Mouse (Mus musculus): ENCODE results near the gene Kmt2c.
"Not testable (repeated sequence)": the region's sequence is repeated elsewhere in the genome, so short reads cannot be mapped to it uniquely, and the experiment has no call there.

Kmt2c gene

DNA sequence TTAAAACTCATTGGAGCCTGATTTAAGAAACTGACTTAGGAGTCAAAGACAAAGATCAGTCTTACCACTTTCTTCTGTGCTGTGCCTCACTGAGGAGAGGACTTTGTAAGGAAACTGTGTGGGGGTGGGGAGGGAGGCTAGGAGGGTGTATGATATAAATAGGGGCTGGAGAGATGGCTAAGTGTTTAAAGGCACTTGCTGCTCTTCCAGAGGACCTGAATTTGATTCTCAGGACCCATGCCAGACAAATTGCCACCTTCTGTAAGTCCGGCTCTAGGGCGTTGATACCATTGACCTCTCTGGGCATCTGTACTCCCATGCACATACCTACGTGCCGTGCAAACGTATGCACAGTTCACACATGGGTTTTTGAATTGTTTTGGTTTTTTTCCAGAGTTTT, 7.5 kb upstream of the Kmt2c start:
- DNase-seq = no peak

DNA sequence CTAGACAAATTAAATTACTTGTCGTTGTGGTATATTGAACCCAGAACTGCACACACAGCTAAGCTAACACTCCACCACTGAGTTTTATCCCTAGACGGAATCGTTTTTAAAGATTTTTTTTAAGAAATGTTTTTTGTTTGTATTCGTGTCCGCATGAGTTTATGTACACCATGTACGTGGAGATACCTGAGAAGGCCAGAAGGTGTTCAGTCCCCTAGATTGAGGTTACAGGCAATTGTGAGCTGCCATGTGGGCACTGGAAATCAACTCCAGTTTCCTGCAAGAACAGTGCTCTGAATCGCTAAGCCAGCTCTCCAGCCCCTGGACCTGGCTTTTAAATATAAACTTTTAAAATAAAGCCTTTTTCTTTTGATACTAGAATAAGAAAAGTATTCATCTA, 2.1 kb upstream of the Kmt2c start:
- peak; percentile 29 for DNase-seq

DNA sequence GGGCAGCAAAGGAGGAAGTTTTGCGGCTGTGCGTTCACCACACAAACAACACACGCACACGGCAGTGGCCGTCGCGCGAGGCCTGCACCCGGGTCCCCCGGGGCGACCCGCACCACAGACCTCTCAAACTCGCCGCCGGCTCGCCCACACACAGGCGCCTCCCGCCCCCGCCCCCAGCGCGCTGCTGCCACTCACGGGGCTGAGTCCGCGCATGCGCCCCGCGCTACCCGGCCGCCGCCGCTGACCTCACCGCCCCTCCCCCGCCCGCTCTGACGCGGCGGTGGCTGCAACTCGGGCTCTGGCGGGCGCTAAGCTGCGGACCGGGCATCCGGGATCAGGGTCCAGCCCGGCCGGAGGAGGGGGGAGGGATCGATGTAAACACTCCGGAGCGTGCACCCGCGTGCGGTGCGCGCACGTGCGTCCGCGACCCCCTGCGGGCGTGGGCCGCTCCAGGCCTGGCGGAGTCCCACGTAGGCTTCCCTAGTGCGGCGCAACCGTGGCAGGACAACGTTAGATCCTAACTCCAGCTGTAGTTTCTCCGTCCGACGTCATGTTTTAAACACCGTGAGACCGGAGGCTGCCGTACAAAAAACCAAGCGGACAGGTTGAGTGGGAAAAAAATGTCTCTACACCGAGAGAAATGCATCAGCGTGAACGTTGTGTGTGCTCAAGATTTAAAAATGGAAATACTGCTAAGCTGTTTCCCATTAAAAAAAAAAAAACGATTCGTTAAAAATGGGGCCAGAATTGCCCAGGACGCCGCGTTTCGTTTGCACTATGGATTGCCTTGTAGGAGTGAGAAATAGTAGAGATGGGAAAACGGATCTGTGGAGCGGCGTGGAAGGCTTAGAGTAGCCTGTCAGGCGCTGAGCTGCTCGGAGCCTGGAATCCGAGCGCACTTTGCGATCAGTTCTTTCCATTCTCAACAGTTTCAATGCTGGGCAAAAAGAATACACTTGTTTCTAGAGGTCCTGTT, 1.1 kb upstream of the Kmt2c start:
- peak; percentile 99 for DNase-seq

DNA sequence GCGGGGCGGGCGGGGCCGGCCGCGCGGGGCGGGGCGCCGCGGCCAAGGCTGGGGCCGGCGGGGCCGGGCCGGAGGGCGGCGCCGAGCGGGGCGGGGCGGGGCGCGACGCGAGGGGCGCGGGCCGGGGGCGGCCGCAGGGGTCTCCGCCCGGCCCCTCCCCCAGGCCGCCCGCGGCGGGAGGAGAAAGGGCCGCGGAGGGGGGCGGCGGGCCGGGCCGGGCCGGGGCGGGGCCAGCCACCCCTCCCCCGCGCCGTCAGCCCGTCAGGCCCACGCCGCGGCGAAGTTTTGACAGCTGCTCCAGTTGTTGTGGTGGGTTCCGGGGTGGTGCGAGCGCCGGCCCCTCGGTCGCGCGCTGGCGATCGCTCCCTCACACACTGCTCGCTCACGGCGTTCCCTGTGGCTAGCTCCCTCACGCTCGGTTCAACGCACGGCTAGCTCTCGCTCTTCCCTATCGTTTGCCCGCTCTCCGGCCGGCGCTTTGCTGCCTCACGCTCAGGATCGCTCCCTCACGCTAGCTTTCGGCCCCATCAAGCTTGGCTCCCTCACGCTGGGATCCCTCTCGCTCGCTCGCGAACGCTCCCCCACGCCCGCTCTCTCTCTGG, 339 bp upstream of the Kmt2c start:
- no peak for DNase-seq

DNA sequence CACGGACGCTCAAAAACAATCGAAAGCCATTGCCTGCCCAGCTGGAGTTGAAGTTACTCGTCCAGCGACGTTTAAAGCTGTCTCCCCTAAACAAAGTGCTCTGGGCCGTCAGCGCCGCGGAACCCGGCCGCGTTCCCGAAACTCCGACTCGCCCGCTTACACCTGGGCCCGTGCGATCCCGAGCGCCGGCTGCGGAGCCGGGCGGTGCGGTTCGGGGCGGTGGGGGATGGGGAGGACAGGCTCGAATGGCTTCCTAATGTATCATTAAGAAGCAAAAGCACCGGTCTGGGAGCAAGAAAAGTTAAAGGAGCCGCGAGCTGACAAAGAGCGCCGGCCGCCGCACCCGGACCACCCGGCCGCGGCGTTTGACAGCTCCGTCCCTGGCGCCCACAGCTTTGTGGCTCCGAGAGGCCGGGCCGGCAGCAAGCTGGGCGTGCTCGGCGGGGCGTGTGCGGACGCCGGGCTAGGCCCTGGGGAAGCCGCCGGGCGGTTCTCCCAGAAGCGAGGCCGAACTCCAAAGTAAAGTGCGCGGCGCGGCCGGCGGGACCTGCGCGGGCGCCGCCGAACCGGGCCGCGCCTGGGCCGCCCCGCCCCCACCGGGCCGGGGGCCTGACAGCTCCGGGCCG, 750 bp downstream of the Kmt2c start:
- peak; percentile 64 for DNase-seq

DNA sequence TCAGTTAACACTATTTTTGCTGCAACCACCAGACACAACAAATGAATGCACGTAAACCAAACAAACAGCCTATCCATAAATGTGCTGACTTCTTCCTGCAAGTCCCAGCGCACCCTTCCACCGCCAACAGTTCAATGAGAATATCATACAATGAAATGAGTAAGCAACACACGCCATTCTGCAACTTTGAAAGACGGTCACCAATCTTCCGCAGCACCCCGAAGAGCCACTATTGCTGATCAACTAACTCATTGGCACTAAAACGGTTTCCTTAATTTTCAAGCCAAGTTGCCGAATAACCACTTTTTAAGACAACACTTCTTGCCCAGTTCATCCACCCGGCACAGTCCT, 1.2 kb downstream of the Kmt2c start:
- peak; percentile 23 for DNase-seq

DNA sequence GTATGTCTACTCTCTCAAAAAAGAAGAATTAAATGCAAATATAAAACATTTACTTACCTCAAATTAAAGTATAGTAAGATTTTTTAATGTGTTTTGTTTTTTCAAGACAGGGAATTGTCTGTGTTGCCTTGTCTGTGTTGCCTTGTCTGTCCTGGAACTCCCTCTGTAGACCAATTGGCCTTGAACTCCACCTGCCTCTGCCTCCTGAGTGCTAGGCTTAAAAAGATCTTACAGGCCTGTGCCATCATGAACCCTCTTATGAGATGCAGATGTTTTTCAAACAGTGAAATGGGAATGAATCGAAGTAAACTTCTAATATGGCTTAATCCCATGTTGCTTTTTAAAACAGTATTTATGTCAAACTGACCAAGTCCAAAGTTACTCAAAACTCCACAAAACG, 1.9 kb downstream of the Kmt2c start:
- no peak for DNase-seq

DNA sequence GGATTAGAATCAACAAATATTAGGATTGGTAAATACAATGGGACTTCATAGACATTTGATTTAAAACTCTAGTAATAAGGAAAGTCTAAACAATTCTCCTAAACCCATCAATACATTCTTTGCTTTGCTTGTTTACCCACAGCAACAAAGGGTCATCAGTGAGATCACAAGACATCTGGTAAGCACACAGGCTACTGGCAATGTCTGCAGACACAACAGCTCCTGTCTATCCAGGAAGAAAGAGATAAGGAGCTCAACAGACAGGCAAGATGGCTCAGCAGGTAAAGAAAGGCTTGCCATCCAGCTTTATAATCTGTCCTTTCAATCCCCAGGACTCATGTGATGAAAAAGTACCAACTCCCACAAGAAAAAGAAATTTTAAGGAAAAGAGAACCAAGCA, 19.7 kb downstream of the Kmt2c start:
- DNase-seq = no peak

DNA sequence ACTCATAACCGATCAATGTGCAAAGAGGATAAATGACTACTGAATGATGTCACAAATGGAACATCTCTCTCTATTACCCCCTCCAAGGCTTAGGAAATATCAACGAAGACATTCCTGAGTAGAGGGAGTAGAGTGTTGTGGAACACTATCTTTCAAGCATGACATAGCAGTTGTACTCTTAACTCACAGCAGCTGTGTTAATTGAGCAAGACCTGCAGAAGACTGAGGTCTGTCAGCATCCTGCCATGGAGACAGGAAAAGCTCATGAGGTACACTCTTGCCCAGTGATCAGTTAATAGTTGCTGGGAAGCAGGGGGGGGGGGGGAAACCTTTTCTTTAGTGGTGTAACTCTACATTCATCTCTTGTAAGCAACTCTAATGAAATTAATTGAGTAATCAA, 22.8 kb downstream of the Kmt2c start:
- DNase-seq = no peak

DNA sequence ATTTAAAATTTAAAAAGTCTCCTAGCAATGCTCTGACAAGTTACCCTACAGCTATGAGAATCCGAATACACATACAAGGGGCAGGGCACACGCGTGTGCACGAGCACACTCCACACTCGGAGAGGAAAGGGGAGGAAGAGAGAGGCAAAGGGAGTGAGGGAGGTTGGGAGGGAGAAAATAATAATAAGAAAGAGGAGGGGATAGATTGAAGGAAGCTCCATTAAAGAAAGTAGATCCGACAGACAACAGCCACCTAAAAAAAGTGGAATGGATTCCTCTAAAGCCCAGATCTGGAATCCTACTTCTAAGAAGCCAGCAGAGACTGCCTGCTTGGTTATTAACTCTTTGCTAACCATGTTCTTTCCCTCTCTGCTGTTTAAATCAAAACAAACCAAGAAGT, 26.5 kb downstream of the Kmt2c start:
- DNase-seq = no peak

DNA sequence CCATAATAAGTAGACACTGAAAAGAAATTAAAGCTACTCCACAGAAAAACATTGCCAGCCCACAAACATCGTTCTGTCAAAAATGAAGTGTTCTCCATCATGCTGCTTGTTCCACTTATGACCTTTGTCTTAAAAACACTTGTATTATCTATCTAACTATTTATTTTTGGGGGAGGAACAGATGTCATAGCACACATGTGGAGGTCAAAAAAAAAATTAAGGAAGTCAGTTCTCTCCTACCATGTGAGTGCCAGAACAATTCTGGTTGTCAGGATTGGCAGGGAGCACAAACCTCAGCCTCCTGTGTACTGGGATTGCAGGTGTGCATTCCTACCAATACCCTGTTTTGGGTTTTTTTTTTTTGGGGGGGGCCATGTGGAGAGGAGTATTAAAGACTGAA, 36.6 kb downstream of the Kmt2c start:
- no peak for DNase-seq

DNA sequence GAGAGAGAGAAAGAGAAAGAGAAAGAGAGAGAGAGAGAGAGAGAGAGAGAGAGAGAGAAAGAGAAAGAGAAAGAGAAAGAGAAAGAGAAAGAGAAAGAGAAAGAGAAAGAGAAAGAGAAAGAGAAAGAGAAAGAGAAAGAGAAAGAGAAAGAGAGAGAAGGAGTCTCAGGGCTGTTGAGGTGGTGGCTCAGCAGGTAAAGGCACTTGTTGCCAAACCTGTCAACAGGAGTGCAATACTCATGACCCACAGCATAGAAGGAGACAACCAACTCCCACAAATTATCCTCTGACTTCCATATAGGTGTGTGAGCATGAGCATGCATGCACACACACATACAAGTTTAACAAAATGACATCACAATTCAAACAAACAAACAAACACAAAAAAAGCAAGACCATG, 43.2 kb downstream of the Kmt2c start:
- DNase-seq = not testable (repeated sequence)

DNA sequence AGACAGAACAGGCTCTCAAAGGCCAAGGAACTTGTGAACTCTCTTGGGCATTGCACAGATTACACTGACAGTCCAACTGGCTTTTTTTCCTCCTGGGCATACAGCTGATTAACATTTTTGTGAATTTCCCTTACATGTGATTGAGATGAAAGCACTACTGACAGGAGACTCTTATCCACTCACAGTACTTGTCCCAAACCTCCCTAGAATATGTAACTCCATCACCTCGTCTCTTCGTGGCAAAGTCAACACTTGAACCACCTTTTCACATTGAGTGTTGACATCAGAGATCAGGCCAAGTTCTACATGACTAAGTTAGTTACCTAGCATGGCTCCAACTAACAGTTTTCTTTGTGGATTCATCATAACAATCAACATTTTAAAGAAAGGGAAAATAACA, 45.9 kb downstream of the Kmt2c start:
- DNase-seq = no peak

DNA sequence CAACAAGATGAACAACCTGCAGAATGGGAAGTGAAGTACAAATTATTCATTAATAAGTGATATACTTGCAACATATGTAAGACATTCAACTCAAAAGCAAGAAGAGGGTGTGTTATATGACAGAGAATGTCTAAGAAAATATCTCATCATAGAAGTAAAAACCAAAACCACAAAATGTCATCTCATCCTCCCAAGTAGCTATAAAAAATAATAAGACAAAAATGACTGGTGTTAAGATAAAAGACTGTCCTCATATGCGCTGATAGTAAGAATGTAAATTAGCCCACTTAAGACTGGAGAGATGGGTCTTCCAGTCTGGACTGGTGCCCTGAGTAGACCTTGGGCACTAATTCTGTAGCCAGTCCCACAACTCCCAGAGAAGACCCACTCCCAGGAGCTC, 61.1 kb downstream of the Kmt2c start:
- DNase-seq = no peak

DNA sequence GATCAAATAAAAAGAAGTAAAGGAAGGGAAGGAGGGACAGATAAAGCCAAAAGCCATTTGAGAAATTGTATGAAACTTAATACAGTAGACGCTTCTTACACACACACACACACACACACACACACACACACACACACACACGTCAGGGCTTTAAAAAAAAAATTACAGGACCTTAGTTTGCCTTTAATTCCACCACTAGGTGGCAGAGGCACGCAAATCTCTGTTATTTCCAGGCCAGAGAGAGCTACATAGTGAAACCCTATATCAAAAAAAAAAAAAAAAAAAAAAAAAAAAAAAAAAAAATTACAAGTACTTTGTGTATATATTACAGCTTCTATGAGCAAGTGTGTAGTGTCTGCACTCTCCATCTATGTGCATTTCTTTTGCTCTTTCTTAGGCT, 62.5 kb downstream of the Kmt2c start:
- peak; percentile 37 for DNase-seq

DNA sequence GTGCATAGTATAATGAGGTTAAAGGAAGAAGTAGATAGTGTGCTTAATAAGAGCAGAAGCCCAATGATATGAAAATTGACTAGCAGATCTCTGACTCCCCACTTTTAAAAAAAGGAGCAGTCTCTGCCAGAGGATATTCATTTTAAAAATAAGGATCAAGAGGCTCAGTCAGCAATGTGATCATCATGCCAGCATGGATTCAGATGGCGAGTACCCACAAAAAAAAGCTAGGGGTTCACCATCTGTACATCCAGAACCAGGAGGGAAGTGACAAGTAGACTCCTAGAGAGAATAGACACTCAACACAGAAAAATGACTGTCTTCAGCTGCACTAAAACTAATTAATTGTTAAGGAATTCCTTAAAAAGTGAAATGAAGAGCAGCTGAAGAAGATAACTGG, 76.0 kb downstream of the Kmt2c start:
- DNase-seq = peak; percentile 27

DNA sequence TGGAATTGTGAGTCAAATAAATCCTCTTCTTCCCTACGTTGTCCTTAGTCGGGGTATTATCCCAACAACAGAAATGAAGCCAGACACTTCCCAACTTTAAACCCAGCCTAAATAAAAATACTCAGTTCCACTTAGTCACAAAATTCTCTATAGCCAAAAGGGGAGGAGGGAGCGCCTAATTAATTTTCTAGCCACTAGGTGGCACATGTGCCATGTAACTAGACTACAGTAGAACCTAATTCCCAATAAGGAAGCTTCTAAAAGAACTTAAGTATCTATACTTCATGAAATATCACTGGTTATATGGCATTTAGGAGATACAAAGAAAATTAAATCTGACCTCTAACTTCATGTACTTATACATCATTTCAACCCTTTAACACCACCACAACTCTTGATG, 78.0 kb downstream of the Kmt2c start:
- DNase-seq = peak; percentile 45

DNA sequence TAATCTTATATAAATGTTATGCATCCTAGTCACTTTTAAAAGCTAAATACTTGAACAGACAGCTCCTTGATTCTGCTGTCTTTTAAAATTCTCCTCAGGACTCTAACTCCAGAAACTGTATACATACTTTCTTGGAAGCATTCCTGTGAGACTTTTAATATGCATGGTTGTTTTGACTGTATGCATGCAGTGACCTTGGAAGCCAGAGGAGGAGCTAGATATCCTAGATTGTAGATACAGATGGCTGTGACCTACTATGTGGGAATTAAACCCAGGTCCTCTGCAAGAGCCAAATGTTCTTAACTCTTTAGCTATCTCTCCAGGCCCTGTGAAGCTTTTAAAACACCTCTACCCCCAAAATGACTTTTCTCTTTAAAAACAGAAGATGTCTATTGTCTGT, 83.2 kb downstream of the Kmt2c start:
- no peak for DNase-seq

DNA sequence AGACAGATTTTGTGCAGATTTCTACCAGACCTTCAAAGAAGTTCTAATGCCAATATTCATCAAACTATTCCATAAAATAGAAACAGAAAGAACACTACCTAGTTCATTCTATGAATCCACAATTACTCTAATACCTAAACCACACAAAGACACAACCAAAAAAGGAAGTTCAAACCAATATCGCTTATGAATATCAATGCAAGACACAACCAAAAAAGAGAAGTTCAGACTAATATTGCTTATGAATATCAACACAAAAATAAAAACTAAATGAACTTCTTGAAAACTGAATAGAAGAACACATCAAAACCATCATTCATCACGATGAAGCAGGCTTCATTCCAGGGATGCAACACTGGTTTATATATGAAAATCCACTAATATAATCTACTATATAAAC, 101.9 kb downstream of the Kmt2c start:
- no peak for DNase-seq

DNA sequence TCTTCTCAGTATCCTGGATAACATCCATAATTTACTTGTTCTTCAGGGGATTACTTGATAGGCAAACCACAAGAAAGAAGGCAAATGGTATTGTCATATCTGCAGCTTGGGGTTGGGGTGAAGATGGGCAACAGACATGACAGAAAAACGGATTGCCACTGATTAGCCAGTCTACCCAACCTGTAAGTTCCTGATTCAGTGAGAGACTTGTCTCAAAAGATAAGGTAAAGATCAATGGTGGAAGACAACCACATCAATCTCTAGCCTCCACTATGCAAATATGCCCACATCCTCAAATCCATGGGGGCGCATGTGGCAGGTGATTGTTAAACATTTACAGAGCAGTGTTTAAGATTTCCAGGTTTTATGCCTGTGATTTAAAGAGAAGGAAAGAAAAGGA, 105.9 kb downstream of the Kmt2c start:
- DNase-seq = no peak

DNA sequence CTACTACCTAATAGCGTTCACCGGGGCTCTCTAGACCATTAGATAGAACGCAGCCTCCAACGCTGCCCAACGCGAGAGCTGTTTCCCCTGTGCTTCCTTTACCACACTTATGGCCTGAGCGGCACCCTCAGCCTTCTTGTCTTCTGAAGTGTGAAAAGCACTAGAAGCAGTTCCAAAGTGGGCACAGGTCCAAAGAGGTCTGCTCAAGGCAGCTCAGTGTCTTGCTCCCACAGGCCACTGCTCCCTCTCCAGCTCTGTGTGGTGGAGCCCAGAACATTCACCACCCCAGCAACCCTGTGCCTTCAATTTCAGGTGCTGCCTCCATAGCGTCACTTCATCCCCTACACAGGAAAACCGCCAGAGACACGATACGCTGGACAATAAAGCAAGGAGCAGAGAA, 115.0 kb downstream of the Kmt2c start:
- DNase-seq = no peak

DNA sequence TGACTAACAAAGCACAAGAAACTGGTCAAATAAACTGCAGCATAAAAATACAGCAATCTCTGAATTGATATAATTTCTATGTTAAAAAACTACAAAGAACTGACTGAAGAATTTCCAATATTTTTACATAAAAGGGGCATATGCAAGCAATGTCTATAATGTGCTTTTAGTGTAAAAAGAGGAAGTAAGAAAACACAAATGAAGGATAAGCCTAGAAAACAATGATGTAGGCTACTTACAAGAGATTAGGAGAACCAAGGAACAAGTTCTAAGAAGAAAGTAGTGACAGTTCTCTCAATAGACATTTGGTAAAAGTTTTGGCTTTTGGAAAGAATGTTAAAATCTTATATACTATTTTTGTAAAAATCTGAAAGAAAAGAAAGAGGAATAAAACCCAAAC, 119.4 kb downstream of the Kmt2c start:
- DNase-seq = no peak

DNA sequence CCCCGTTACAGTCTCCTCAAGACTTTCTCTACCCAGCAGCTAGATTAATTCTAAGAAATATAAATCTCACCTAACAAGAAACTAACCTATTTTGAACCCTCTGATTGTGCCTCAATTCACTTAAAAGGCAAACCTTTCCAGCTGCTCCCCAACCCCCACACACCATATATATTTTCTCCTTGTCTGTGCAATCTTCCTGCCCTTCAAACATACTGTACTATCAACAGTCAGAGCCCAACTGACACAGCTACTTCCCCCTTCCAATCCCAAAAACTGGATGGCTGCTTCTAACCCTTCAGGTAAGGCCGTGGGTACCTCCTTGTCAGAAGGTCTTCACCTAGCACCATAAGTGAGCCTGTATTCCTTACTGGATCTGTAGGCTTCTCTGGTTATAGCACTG, 130.2 kb downstream of the Kmt2c start:
- DNase-seq = no peak

DNA sequence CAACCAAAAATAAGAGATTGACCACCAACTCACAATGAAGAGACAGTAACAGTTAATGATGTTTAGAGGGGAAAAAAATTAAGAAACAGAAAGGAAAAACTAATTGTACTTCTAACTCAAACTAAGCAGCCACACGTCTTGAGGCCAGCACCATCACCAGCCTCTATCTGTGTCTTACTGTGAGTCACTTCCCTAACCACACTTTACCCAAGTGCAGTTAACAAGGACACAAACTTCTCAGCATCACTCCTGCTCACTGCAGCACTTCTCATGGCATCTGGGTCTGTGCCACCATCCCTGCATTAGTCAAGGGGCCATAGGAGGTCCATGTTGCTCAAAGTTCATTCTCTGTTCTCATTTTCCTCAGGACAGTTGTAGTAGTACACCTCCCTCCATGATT, 131.5 kb downstream of the Kmt2c start:
- no peak for DNase-seq
